Mouse (Mus musculus) heart, postnatal 0 days (tissue): ENCODE results near the gene Clip2.

Experiments used
- CTCF ChIP-seq: IDR thresholded peaks from 2 replicates; pipeline ENCODE4 v1.5.1; 2016; ENCODE audit warnings: antibody characterized with exemption, control low read depth, low read depth
- EP300 ChIP-seq: IDR thresholded peaks from 2 replicates; pipeline ENCODE4 v1.6.1; 2016; ENCODE audit warnings: antibody characterized with exemption, low read depth

DNA sequence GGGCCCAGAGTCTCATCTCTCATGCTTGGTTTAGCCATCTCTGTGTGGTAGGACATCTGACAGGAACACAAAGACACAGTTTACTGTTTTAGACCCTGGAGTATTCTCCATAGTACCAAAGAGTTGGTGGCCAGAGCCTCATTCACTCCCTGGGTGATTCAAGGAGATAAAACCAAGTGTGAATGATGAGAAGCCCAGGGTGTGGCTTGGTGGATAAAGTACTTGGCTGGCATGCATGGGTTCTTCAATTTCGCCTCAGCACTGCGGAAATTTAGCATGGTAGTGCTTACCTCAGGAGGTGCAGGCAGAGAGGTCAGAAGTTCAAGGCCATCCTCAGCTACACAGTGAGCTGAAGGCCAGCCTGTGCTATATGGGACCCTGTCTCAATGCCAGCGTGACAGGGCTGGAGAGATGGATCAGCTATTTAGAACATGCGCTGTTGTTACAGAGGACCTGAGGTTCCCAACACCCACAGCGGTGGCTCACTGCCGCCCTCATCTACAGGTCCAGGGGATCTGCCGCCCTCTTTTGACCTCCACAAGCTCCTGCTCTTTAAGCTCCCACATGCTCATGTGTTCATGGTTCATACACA, 82.6 kb downstream of the Clip2 start:
- TF ChIP-seq CTCF (no peak), EP300 (no peak)
